Mouse (Mus musculus): ENCODE results near the gene Zfp787.

Zfp787 gene

DNA sequence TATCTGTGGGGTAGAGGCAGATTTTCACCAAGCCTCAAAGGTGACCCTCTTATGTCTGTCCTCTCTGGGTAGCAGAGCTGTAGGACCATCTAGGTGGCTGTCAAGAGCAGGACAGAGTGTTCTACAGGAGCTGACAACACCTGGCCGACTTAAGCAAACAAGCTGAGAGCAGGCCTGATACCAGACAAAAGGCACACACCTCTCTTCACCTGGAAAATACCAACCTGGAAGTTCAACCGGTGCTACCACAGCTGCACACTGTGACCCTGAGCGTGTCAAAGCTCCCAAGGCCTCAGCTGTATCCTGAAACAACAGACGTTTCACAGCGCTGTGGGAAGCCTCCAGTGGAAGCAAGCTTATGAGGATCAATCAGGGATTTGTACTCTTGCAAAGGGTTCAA lies 8.1 kb downstream of the Zfp787 start:
- TF ChIP-seq NANOG (IDR thresholded peaks at IDR 0.05; ENCODE audit: borderline replicate concordance, low read length) (no peak), POU5F1 (IDR thresholded peaks at IDR 0.05; ENCODE audit: borderline replicate concordance, low read length) (no peak), CTCF (conservative IDR thresholded peaks at IDR 0.05; ENCODE audit: low read length) (no peak)
- Histone ChIP-seq H3K9me3 (ENCODE audit: low read length) (no peaks in the 10 kb centered on the region), H3K27me3 (ENCODE audit: insufficient read depth, low read length) (no peaks in the 10 kb centered on the region), H3K36me3 (ENCODE audit: insufficient read depth, low read length) (peaks cover 31% of the 10 kb centered on the region), H3K4me1 (replicated peaks; ENCODE audit: low read depth, low read length) (peaks cover 93% of the 10 kb centered on the region), H3K4me3 (replicated peaks; ENCODE audit: low read length) (no peak overlapping the region)

DNA sequence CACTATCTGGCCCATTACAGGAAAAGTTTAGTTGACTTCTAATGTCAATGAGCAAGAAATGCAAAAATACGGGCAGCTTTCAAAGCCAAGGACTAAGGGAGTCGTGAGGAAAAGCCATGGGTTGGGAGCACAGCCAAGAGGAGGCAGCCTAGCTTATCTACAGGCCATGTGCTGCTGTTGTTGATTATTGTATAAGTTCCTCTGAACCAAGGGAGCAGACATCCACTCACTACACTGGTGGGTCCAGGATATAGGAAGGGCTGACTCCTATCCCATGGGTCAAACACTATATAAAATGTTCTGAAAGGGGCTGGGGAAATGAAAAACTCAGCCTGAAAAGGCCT lies 8.8 kb downstream of the Zfp787 start:
- Histone ChIP-seq H3K9me3 (ENCODE audit: low read length) (no peaks in the 10 kb centered on the region), H3K4me3 (replicated peaks; ENCODE audit: low read length) (peak overlapping the region; percentile 10; the same call in 1 of the 2 replicates), H3K27me3 (ENCODE audit: insufficient read depth, low read length) (no peaks in the 10 kb centered on the region), H3K36me3 (ENCODE audit: insufficient read depth, low read length) (peaks cover 34% of the 10 kb centered on the region), H3K4me1 (replicated peaks; ENCODE audit: low read depth, low read length) (peaks cover 91% of the 10 kb centered on the region)
- no peak for TF ChIP-seq CTCF (conservative IDR thresholded peaks at IDR 0.05; ENCODE audit: low read length)
- no peak for TF ChIP-seq NANOG (IDR thresholded peaks at IDR 0.05; ENCODE audit: borderline replicate concordance, low read length)
- TF ChIP-seq POU5F1 (IDR thresholded peaks at IDR 0.05; ENCODE audit: borderline replicate concordance, low read length): no peak

DNA sequence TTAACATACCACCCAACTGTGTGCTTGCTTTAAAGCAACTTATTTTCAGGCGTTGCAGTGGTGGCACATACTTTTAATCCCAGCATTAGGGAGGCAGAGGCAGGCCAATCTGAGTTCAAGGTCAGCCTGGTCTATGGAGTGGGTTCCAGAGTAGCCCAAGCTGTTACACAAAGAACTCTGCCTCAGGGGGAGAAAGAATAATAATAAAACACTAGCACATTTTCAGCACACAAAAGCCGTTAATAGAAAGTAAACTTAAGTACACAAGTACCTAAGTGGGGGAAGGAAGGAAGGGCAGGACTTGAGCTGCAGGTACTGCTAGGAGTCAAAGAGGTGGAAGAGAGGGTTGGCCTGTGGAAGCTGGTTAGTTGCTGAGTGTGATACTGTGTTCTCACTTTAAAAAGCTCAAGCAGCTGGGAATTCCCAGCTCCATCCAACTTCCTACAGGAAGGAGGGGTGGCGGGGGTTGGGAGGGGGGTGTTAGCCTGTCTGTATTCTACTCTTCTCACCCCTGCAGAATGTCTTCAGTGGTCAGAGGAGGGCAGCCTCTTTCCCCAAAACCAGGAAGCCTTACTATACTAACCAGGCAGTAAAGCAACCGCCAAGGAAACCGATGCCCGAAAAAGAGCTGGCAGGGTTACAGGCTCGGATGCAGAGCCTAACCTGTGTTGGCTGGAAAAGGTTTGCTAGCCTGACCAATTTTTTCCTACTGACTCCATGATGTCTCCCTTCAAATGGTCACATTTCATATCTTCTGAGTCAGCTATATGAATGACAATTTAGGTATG lies 9.4 kb downstream of the Zfp787 start:
- Histone ChIP-seq H3K9me3 (ENCODE audit: low read length) (no peaks in the 10 kb centered on the region), H3K36me3 (ENCODE audit: insufficient read depth, low read length) (peaks cover 39% of the 10 kb centered on the region), H3K4me1 (replicated peaks; ENCODE audit: low read depth, low read length) (peaks cover 88% of the 10 kb centered on the region), H3K27me3 (ENCODE audit: insufficient read depth, low read length) (no peaks in the 10 kb centered on the region), H3K4me3 (replicated peaks; ENCODE audit: low read length) (no peak overlapping the region)
- TF ChIP-seq CTCF (conservative IDR thresholded peaks at IDR 0.05; ENCODE audit: low read length) (no peak), NANOG (IDR thresholded peaks at IDR 0.05; ENCODE audit: borderline replicate concordance, low read length) (peak; percentile 58; the same call in 1 of the 2 replicates)

DNA sequence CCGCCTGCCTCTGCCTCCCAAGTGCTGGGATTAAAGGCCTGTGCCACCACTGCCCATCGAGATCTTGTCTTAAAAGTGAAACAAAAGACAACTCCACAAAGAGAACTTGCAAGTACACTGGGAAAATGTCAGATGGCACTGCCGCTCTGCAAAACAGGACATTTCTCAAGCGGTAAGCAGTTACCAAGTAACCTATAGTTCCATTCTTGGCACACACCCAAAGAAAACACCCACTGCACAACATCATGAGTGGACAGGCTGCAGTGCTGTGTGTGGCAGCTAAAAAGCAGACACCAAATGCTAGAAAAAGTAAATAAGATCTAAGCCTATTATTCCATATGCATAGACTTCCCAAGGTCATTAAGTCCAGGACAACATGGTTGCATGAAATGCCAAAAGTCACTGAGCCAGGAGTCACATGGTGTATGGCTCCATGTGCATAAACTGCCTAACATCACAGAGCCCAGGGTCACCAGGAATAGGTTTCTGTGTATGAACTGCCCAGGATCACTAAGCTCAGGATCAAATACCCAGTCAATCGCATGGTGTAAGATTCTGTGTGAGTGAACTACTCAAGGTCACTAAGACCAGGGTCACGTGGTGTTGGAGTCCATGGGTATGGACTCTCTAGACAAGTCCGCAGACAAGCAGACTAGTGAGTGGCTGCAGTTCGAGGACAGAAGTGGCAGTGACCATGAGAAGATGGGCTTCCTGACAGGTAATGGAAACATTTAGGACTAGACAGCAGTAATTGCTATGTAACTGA lies 10.2 kb downstream of the Zfp787 start:
- Histone ChIP-seq H3K4me1 (replicated peaks; ENCODE audit: low read depth, low read length) (peaks cover 81% of the 10 kb centered on the region), H3K27me3 (ENCODE audit: insufficient read depth, low read length) (no peaks in the 10 kb centered on the region), H3K36me3 (ENCODE audit: insufficient read depth, low read length) (peaks cover 46% of the 10 kb centered on the region), H3K9me3 (ENCODE audit: low read length) (no peaks in the 10 kb centered on the region), H3K4me3 (replicated peaks; ENCODE audit: low read length) (no peak overlapping the region)
- no peak for TF ChIP-seq POU5F1 (IDR thresholded peaks at IDR 0.05; ENCODE audit: borderline replicate concordance, low read length)
- TF ChIP-seq CTCF (conservative IDR thresholded peaks at IDR 0.05; ENCODE audit: low read length): no peak
- no peak for TF ChIP-seq NANOG (IDR thresholded peaks at IDR 0.05; ENCODE audit: borderline replicate concordance, low read length)

- TF ChIP-seq NANOG (IDR thresholded peaks at IDR 0.05; ENCODE audit: borderline replicate concordance, low read length): no peak
- TF ChIP-seq CTCF (conservative IDR thresholded peaks at IDR 0.05; ENCODE audit: low read length): no peak
- TF ChIP-seq POU5F1 (IDR thresholded peaks at IDR 0.05; ENCODE audit: borderline replicate concordance, low read length): no peak
- H3K9me3 ChIP-seq (ENCODE audit: low read length): no peaks in the 10 kb centered on the region
Observed at GRCm38 (mm10) chr7:6143991-6144531, 11.7 kb downstream of the Zfp787 start.

DNA sequence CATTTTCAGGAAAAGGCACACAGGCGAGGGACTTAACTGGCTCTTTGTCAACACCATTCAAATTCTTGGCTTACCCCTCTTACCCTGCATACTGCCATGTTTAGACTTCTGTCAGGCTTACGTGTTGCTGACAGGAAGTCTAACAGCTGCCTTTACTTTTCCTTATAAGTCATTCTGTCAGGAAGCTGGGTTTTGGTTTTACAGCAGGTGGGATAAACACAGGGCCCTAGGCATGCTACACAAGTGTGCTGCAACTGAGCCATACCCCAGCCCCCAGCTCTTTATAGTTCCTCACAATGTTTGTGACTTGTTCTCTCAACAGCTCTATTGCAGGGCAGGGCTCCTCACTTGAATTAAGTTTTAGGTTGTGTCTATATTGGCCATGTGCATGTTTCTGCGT lies 16.5 kb downstream of the Zfp787 start:
- peaks cover 19% of the 10 kb centered on the region for H3K9me3 ChIP-seq (ENCODE audit: low read length)
- H3K4me1 ChIP-seq (replicated peaks; ENCODE audit: low read depth, low read length): peaks cover 20% of the 10 kb centered on the region
- no peak overlapping the region for H3K4me3 ChIP-seq (replicated peaks; ENCODE audit: low read length)
- H3K36me3 ChIP-seq (ENCODE audit: insufficient read depth, low read length): peaks cover 61% of the 10 kb centered on the region
- H3K27me3 ChIP-seq (ENCODE audit: insufficient read depth, low read length): no peaks in the 10 kb centered on the region
- TF ChIP-seq CTCF (conservative IDR thresholded peaks at IDR 0.05; ENCODE audit: low read length): no peak
- no peak for TF ChIP-seq POU5F1 (IDR thresholded peaks at IDR 0.05; ENCODE audit: borderline replicate concordance, low read length)
- no peak for TF ChIP-seq NANOG (IDR thresholded peaks at IDR 0.05; ENCODE audit: borderline replicate concordance, low read length)

More at GRCm38 (mm10) chr7:6143991-6144531, 11.7 kb downstream of the Zfp787 start:
- H3K4me3 ChIP-seq (replicated peaks; ENCODE audit: low read length): no peak overlapping the region
- peaks cover 58% of the 10 kb centered on the region for H3K36me3 ChIP-seq (ENCODE audit: insufficient read depth, low read length)
- peaks cover 66% of the 10 kb centered on the region for H3K4me1 ChIP-seq (replicated peaks; ENCODE audit: low read depth, low read length)
- no peaks in the 10 kb centered on the region for H3K27me3 ChIP-seq (ENCODE audit: insufficient read depth, low read length)

- TF ChIP-seq NANOG (IDR thresholded peaks at IDR 0.05; ENCODE audit: borderline replicate concordance, low read length) (no peak), CTCF (conservative IDR thresholded peaks at IDR 0.05; ENCODE audit: low read length) (no peak), POU5F1 (IDR thresholded peaks at IDR 0.05; ENCODE audit: borderline replicate concordance, low read length) (no peak)
- H3K4me3 ChIP-seq (replicated peaks; ENCODE audit: low read length): no peak overlapping the region
Observed at GRCm38 (mm10) chr7:6136497-6136896, 19.3 kb downstream of the Zfp787 start.

DNA sequence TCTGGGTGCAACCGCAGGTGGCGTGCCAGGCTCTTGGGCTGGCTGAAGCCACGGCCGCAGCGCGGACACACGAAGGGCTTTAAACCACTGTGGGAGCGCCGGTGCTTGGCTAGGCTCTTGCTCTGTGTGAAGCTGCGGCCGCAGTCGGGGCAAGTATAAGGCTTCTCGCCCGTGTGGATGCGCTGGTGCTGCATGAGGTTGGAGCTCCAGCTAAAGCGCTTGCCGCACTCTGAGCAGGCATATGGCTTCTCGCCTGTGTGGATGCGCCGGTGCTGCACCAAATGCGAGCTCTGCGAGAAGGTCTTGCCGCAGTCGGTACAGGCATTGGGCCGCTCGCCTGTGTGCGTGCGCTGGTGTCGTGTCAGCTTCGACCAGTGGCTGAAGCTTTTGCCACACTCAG lies 23.2 kb downstream of the Zfp787 start:
- Histone ChIP-seq H3K9me3 (ENCODE audit: low read length) (peaks cover 55% of the 10 kb centered on the region), H3K4me3 (replicated peaks; ENCODE audit: low read length) (peak overlapping the region; percentile 57)
- TF ChIP-seq NANOG (IDR thresholded peaks at IDR 0.05; ENCODE audit: borderline replicate concordance, low read length) (no peak), CTCF (conservative IDR thresholded peaks at IDR 0.05; ENCODE audit: low read length) (no peak), POU5F1 (IDR thresholded peaks at IDR 0.05; ENCODE audit: borderline replicate concordance, low read length) (no peak)

More at GRCm38 (mm10) chr7:6136497-6136896, 19.3 kb downstream of the Zfp787 start:
- Histone ChIP-seq H3K27me3 (ENCODE audit: insufficient read depth, low read length) (no peaks in the 10 kb centered on the region), H3K9me3 (ENCODE audit: low read length) (peaks cover 44% of the 10 kb centered on the region), H3K4me1 (replicated peaks; ENCODE audit: low read depth, low read length) (no peaks in the 10 kb centered on the region), H3K36me3 (ENCODE audit: insufficient read depth, low read length) (peaks cover 68% of the 10 kb centered on the region)

More for the DNA sequence above, 23.2 kb downstream of the Zfp787 start:
- no peaks in the 10 kb centered on the region for H3K4me1 ChIP-seq (replicated peaks; ENCODE audit: low read depth, low read length)
- H3K27me3 ChIP-seq (ENCODE audit: insufficient read depth, low read length): no peaks in the 10 kb centered on the region
- peaks cover 48% of the 10 kb centered on the region for H3K36me3 ChIP-seq (ENCODE audit: insufficient read depth, low read length)
